Mouse (Mus musculus) MEL-GATA-1-ER (cell line): Measurements from ENCODE around the gene Faah.
A peak's percentile ranks its signal among the peaks of the same experiment; 100 is the strongest.

Experiments used
- DNase-seq: peaks from one replicate; pipeline ENCODE4 v3.0.0-alpha.2; 2012; ENCODE audit warnings: low read depth; ENCODE audit errors: extremely low read depth

The Faah gene

DNA sequence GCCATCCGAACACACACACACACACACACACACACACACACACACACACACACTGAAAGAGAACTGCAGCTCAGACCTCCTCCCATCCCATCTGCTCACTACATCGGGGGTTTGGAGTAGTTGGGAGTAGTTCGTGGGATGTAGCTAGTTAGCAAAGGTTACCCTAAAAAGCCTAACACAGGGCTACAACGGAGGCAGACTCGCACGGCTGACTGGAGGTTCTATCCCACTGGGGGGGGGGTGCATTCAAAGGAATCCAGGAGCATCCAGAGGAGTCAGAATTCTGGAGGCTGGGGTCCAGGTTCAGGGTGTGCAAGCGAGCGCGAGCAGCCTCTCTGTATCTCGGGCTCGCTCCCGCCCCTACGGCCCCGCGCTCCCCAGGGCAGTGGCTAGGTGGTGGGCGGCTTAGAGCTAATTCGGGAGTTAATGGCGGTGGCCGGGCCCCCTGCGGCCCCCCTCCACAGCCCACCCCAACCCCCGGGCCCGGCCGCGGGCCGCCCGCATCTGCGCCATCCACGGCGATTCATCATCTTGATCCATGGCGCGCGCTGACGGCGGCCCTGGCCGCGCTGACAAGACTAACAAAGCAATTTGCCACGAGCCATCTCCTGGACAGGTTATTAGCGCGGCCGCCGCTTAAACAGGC lies 73.9 kb downstream of the Faah start:
- no peak for DNase-seq

DNA sequence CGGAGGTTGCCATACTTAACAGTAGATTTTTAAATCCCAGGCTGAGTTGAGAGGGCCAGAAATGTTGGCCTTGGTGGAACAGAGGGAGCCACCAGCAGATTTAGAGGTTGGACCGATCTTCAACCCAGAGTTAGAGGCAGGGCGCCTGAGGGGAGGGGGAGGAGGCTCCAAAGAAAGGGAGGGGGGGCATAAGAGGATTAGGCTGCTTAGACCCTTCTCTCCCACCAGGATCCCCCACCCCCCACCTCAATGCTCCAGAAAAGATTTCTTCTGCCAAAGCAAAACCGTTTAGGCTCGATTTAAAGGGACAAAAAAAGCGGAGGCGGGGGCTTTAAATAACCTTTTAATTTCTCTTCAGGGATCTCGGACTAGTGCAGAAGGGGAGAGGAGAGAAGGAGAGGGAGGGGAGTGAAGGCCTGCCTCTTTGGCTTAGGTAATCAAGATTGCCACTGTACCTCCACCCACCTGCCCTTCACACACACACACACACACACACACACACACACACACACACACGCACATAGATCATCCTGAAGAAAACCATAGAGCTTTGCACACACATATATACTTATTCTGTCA lies 76.4 kb downstream of the Faah start:
- no peak for DNase-seq

DNA sequence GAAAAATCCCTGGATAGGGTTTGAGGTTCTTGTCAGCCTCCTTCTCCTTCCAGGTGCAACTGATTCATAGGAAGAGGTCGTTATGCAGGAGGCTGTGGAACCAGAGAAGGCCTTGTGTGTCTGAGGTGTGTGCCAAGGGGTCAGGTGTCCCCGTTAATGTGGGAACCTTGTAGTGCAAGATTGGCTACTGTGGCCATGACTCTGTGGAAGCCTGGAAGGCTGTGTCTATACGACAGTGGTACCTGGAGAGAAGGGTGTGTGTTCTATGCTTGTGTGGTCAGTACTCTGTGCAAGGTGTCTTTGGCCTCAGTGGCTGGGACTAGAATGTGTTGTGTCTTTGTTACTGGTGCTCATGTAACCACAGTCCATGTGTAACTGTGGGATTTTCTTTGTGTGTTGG lies 77.0 kb downstream of the Faah start:
- DNase-seq, result no peak

DNA sequence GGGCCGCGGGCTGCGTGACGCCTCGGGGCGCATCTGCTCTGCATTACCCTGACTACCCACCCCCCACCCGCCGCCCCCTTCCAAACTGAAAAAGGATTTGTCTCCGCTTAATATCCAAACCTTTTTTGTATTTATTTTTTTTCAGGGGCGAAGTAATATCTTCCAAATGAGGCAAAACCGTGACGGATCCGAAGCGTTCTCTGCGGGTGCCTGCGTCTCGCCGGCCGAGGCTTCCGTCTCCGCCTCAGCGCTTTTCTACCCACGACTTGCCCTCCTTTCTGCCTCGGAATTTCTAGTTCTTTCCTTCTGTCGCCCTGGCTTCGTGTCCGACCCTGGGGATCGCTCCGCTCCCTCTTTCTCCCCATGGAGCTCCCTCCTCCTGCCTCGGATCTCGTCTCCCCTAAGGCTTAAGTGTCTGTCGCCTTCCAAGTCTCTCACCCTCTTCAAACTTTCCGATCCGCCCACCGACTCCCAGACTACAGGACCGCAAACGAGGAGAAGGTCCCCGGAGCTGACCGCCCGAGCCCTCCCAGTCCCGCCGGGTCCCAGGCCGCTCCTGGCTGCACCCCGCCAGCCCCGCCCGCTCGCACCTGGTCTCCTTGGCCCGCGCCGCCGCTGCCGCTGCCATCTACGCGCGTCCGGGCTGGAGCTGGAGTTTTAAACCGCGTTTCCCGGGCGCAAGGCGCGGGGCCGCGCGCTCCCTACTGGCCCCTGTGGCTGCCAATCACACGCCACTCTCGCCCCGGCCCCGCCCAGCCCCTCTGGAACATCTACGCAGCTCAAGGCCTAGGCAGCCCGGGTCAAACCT lies 78.2 kb downstream of the Faah start, which contains the start of gene Dmbx1:
Gene Dmbx1, minus strand, starts transcription at position 632 of the 808 bp plus-strand sequence.
- peak; percentile 56 for DNase-seq

DNA sequence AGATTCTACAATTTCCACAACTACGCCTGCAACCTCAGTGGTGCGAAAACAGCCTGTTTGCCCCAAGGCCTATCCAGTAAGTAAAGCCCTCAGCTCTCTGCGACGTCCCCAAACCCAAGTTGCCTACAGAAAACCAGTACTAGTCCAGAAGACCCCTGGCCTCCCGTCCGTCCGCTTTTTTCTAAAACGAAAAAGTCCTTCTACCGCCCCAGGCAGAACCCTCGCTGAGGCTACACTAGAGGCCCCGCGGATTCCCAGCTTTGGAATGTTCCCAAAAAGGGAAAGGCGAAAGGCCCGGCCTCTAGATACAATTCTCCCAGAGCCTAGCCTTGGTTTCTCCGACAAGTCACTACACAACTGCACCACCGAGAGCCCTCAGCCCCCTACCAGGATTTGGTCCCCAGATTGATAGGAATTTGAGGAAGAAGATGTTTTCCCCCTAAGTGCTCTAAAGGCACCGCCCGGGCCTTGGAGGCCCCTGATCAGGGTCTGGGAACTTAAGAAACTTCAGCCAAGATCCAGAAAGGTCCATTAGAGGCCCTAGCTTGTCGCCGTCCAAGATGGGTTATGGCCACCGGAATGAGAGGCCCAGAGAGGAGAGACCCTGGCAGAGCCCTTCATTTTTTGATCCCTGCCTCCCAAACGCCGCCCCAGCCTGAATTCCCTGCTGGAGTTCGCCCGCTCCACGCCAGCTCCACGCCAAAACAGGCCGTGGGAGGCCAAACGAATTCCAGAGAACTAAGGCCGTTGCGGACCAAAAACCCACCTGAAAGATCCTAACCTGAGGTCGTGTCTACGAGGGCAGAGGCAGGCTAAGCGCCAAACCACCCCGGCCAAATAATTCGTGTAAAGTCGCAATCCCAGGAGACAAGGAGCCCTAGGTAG lies 79.2 kb downstream of the Faah start:
- DNase-seq, result no peak

DNA sequence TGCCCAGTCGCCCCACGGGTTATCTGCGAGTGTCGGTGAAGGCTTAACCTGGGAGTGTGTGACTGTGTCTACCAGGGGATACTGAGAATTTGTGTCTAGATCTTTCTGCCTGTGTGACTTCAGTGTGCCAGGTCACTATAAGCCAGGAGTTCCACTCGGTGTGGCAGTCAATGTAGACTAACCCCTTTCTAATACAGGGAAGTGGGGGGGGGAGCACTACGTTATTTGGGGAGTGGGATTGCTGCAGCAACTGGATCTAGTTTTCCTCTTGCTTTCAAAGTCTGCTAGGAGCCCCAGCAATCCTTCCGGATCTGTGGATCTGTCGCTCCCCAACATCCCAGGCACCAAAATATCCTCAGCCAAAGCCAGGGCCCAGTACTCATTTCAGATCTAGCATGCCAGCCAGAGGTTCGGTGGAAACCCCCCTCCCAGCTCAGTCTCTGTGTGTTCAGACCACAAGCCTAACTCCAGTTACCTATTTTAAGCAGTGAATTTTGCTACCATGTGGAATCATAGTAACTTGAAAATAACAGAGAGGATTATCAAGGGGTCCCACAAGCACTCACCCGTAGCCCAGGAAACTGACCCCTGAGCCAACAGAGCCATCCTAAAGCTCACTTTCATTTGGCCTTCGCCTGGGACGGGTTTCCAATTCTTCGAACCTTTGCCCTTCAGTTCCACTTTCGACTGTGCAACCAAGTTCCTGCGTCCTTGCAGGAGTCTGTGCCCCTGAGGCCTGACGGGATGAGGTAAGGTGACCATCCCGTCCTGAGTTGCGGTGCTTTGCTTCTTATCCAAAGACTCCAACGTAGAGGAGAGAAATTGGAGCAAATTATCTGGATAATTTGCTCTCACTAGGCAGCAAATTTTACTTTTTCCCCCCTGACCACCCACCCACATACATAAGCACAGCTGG lies 80.4 kb downstream of the Faah start:
- DNase-seq, result no peak

DNA sequence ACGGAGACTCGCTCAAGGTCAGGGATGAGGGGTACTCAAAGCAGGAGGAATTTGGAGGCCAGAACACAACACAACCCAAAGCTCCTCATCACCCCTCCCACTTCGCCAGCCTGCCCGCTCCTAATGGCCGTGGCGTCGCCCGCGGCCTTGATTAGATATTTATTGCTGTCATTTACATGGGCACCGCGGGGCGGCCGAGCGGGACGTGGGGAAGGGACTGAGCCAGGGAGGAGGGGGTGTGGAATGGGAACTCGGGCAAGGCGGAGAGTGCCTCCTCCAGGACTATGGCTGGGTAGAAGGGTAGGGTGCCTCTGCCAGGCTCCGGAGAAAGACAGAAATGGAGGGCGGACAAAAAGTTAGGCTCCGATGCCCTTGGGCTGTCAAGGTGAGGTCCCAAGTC lies 81.1 kb downstream of the Faah start:
- no peak for DNase-seq

DNA sequence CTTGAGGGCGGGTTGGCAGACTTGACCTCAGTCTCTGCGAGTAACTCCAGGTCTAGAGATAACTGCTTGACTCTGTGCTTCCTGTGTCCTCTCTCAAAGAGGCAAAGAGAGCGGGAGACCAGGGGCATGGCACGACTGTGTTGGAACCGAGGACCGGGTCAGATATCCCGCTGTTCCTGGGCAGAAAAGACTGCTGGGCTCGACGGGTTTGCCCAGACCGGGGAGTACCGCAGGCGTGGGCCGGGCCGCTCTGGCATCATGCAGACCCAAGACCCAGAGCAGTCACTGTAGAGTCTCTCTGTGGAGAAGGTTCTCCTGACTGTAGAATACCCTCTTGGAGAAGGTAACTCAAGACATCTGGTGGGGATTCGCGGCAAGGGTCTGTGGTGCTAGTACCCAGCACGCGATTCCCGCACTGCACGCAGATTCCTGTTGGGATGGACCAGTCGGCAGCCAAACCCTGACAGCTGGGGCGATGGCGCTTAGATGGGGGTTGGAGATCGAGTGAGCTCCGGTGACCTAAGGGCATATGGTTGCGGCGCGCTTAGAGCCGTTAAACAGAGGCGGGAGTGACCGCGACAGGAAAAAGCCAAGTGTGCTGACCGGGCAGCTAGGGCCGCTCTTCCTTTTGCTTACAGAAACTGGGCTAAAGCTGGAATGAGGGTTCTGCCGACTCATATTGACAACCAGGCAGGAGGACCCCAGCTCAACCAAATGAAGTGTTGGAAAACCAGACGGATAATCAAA lies 81.7 kb downstream of the Faah start:
- DNase-seq, result no peak

DNA sequence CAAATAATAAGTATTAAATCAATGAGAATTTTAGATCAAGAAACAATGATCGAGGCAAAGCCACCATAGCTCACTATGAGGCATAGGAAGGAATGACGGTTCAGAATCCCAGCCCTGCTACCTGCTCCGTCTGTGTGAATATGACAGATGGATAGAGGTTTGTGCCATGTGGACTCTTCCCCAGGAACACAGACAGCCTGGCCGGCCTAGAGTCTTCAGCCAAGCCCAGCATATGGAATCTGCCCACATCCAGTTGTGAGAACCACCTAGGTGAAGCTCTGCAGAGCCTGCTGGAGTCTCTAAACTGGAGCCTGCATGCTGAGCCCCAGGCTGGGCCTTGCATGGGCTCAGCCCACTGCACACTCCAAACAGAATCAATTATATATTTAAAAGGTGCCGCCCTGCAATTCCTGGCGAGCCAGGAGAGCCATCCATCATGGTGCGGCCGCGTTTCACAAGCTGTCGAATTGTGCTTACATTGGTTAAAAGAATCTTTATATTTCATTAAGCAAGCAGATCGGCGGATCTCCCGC lies 86.1 kb downstream of the Faah start:
- no peak for DNase-seq

DNA sequence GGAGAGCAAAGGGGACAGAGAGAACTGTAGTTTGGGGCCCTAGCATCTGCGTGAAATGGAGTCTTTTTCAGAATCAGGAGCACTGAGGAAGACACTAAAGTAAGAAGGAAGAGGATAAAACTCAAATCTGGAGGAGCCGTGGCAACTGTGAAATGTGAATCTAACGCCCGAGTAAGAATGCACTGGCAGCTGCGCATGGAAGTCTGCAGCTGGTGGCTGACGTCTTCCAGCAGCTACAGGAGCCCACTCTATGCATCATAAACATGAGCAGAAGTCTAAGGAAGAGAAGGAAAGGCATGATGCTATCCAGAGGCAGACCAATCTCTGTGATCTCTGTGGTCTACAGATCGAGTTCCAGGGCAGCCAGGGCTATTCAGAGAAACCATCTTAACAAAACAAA lies 90.1 kb downstream of the Faah start:
- DNase-seq, result no peak

DNA sequence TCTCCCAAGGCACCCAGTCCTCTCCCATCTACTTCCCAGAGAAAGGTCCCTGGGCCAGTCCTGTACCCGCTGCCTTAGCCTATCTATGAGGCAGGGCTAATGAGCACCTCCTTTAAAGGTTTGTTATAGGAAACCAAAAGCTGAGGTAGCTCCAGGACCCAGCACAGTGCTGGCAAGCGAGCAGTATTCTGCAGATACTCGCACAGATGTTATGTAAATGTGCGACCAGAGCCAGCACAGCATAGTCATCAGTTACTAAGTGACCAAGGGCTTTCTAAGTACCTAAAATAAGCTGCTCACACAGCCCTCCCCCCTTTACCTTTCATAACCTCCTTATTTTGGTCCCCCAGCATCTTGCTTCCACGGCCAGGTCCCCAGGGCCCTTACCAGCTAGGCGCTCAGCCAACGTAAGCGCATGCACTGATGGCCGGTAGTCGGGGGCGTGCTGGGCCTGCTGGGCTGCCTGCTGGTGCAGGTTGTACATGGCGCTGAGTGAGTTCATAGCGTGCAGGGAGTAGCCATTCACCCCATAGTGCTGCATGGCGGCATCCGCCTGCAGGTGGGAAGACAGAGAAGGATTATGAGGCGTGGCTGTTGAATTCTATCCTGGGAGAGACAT lies 94.4 kb downstream of the Faah start:
- DNase-seq, result no peak

DNA sequence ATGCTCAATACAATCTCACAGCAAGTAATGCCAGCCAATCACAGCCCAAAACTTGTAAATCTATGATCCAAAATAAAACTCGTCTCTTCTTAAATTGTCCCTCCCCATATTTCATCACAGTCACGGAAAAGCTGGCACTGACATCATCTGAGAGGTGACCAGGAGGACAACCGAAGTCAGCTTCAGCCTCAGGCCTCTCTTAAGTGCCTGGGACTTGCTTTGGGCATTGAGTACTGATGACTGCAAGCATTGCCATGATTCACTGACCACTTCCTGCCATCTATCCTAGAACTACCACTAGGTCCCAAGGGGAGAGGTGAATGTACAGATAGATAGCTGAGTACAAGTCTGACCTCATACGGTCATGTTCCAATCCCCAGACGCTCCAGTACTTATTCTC lies 95.0 kb downstream of the Faah start:
- no peak for DNase-seq

DNA sequence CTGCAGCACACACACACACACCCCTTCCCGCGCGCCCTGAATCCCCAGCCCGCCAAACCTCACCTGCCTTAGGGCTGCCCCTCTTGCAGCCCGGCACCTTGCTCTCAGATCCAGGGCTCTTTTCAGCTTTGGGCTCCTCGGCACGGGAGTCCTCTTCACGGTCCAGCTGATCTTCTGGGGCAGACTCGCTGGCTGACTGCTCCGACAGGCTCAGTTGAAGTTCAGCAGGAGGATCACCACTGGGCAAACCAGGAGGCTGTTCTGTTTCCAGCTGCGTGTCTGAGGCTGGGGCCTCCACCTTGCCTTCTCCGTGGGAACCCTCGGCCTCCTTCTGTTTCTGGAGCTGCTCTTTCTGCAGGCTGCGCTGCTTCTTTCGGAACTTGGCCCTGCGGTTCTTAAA lies 97.8 kb downstream of the Faah start:
- DNase-seq, result no peak
